Mouse (Mus musculus) MEL (cell line): Measurements from ENCODE around the gene A2ml1. TPM values are rescaled to one million over a fixed set of nuclear protein-coding genes. Genes with fewer than 3 reads are reported as not detected.

Experiments used
- DNase-seq: peaks from one replicate; pipeline ENCODE4 v3.0.0; 2011; ENCODE audit warnings: low read depth, low spot score
- H3K27ac ChIP-seq: 2 replicates; pipeline ENCODE4 v1.5.1; 2012; ENCODE audit warnings: low read depth, mild to moderate bottlenecking, control low read depth, low read length, moderate library complexity; ENCODE audit not compliant: control insufficient read depth
- H3K27me3 ChIP-seq, 2 experiments: fragments of 150-350 bp in 1 of 2; sonication (generic) in 1 of 2; 2 replicates each; pipeline ENCODE4 v1.6.1; 2012; ENCODE audit warnings: low read length in 2 of 2, mild to moderate bottlenecking in 2 of 2, improper control_type of control experiment in 1 of 2, moderate library complexity in 1 of 2; ENCODE audit not compliant: insufficient read depth in 2 of 2, control insufficient read depth in 1 of 2
- H3K36me3 ChIP-seq, 2 experiments: 2 replicates each; pipeline ENCODE4 v1.6.1; 2012 to 2014; ENCODE audit warnings: low read length in 2 of 2, improper control_type of control experiment in 1 of 2, inconsistent platforms in 1 of 2, mild to moderate bottlenecking in 1 of 2; ENCODE audit not compliant: insufficient read depth in 2 of 2, control insufficient read depth in 1 of 2
- H3K4me1 ChIP-seq, 2 experiments: fragments of 150-350 bp in 1 of 2; sonication (generic) in 1 of 2; 2 replicates each; pipeline ENCODE4 v1.6.1; 2012; ENCODE audit warnings: low read length in 2 of 2, improper control_type of control experiment in 1 of 2, mild to moderate bottlenecking in 1 of 2; ENCODE audit not compliant: insufficient read depth in 2 of 2, control insufficient read depth in 1 of 2
- H3K4me3 ChIP-seq, 2 experiments: fragments of 150-350 bp in 1 of 2; sonication (generic) in 1 of 2; 2 replicates each; pipeline ENCODE4 v1.5.1; 2012; ENCODE audit warnings: low read depth in 2 of 2, low read length in 2 of 2, mild to moderate bottlenecking in 2 of 2, moderate library complexity in 2 of 2, control low read depth in 1 of 2, improper control_type of control experiment in 1 of 2; ENCODE audit not compliant: control insufficient read depth in 1 of 2, insufficient read depth in 1 of 2
- H3K79me2 ChIP-seq: 2 replicates; pipeline ENCODE4 v1.6.1; 2012; ENCODE audit warnings: mild to moderate bottlenecking, low read length, moderate library complexity; ENCODE audit not compliant: control insufficient read depth, poor library complexity, insufficient read depth
- H3K9ac ChIP-seq: 2 replicates; pipeline ENCODE4 v1.6.1; 2012; ENCODE audit warnings: low read depth, mild to moderate bottlenecking, control low read depth, low read length, moderate library complexity; ENCODE audit not compliant: control insufficient read depth, poor library complexity, severe bottlenecking
- H3K9me3 ChIP-seq: fragments of 150-350 bp; sonication (generic); replicated peaks from 2 replicates; pipeline ENCODE4 v1.6.1; 2012; ENCODE audit warnings: mild to moderate bottlenecking, low read length, improper control_type of control experiment, moderate library complexity; ENCODE audit not compliant: insufficient read depth
- ELF1 ChIP-seq: IDR thresholded peaks from 2 replicates; pipeline ENCODE4 v1.6.1; 2014; ENCODE audit warnings: low read depth, mild to moderate bottlenecking, inconsistent platforms, low read length, improper control_type of control experiment, moderate library complexity
- EP300 ChIP-seq, 2 experiments: IDR thresholded peaks; 2 replicates each; pipeline ENCODE4 v1.6.1; 2011; ENCODE audit warnings: improper control_type of control experiment in 2 of 2, low read length in 2 of 2, low read depth in 1 of 2, mild to moderate bottlenecking in 1 of 2
- GABPA ChIP-seq: IDR thresholded peaks from 2 replicates; pipeline ENCODE4 v1.6.1; 2012; ENCODE audit warnings: low read depth, mild to moderate bottlenecking, inconsistent platforms, low read length, improper control_type of control experiment, moderate library complexity
- GATA1 ChIP-seq: IDR thresholded peaks from 2 replicates; pipeline ENCODE4 v1.6.1; 2011; ENCODE audit warnings: low read depth, low read length, improper control_type of control experiment
- HCFC1 ChIP-seq: IDR thresholded peaks from 2 replicates; pipeline ENCODE4 v1.6.1; 2012; ENCODE audit warnings: low read depth, mild to moderate bottlenecking, inconsistent platforms, low read length, improper control_type of control experiment, moderate library complexity
- JUND ChIP-seq: IDR thresholded peaks from 2 replicates; pipeline ENCODE4 v1.6.1; 2011; ENCODE audit warnings: low read depth, mild to moderate bottlenecking, improper control_type of control experiment, low read length
- MAX ChIP-seq: IDR thresholded peaks from 2 replicates; pipeline ENCODE4 v1.6.1; 2011; ENCODE audit warnings: low read length, improper control_type of control experiment
- MEF2A ChIP-seq: IDR thresholded peaks from 2 replicates; pipeline ENCODE4 v1.6.1; 2014; ENCODE audit warnings: low read depth, mild to moderate bottlenecking, inconsistent platforms, low read length, improper control_type of control experiment; ENCODE audit not compliant: poor library complexity, insufficient replicate concordance, severe bottlenecking; ENCODE audit errors: extremely low read depth
- NRF1 ChIP-seq: IDR thresholded peaks from 2 replicates; pipeline ENCODE4 v1.6.1; 2014; ENCODE audit warnings: low read depth, mild to moderate bottlenecking, inconsistent platforms, low read length, improper control_type of control experiment, moderate library complexity; ENCODE audit not compliant: poor library complexity, insufficient read depth, severe bottlenecking
- POLR2A ChIP-seq, 2 experiments: IDR thresholded peaks; 2 replicates each; pipeline ENCODE4 v1.6.1; 2011 to 2012; ENCODE audit warnings: low read length in 2 of 2, mild to moderate bottlenecking in 2 of 2, control low read depth in 1 of 2, improper control_type of control experiment in 1 of 2, low read depth in 1 of 2, moderate library complexity in 1 of 2; ENCODE audit not compliant: control insufficient read depth in 1 of 2, insufficient read depth in 1 of 2, poor library complexity in 1 of 2
- POLR2AphosphoS2 ChIP-seq: IDR thresholded peaks from 2 replicates; pipeline ENCODE4 v1.6.1; 2011; ENCODE audit warnings: low read length, improper control_type of control experiment
- RAD21 ChIP-seq: IDR thresholded peaks from 2 replicates; pipeline ENCODE4 v1.6.1; 2011; ENCODE audit warnings: mild to moderate bottlenecking, low read depth, low read length, improper control_type of control experiment
- RCOR1 ChIP-seq: IDR thresholded peaks from 2 replicates; pipeline ENCODE4 v1.6.1; 2012; ENCODE audit warnings: low read depth, mild to moderate bottlenecking, inconsistent platforms, low read length, improper control_type of control experiment
- SIN3A ChIP-seq: IDR thresholded peaks from 2 replicates; pipeline ENCODE4 v1.6.1; 2012; ENCODE audit warnings: low read length, improper control_type of control experiment, inconsistent platforms
- TAL1 ChIP-seq: IDR thresholded peaks from 2 replicates; pipeline ENCODE4 v1.6.1; 2012; ENCODE audit warnings: mild to moderate bottlenecking, inconsistent platforms, low read length, moderate library complexity, mixed read lengths
- TCF12 ChIP-seq: IDR thresholded peaks from 2 replicates; pipeline ENCODE4 v1.6.1; 2014; ENCODE audit warnings: low read depth, mild to moderate bottlenecking, inconsistent platforms, low read length, improper control_type of control experiment, moderate library complexity
- USF1 ChIP-seq: IDR thresholded peaks from 2 replicates; pipeline ENCODE4 v1.6.1; 2014; ENCODE audit warnings: low read depth, mild to moderate bottlenecking, inconsistent platforms, low read length, improper control_type of control experiment, moderate library complexity
- ZC3H11A ChIP-seq: IDR thresholded peaks from 2 replicates; pipeline ENCODE4 v1.6.1; 2012; ENCODE audit warnings: low read depth, mild to moderate bottlenecking, inconsistent platforms, low read length, improper control_type of control experiment
- ZKSCAN1 ChIP-seq: IDR thresholded peaks from 2 replicates; pipeline ENCODE4 v1.6.1; 2012; ENCODE audit warnings: low read depth, mild to moderate bottlenecking, inconsistent platforms, low read length, improper control_type of control experiment, moderate library complexity
- polyA plus RNA-seq, 2 experiments: library from polyadenylated mRNA; stranded (reverse) in 1 of 2; unstranded in 1 of 2; fragments of >175 nt in 1 of 2; fragments of >200 nt in 1 of 2; gene quantifications; 2 replicates each; pipeline versions ENCODE4 v1.2.1 to v1.2.4; 2012; ENCODE audit warnings: low replicate concordance in 2 of 2, low read depth in 1 of 2; ENCODE audit not compliant: insufficient read length in 2 of 2, insufficient read depth in 1 of 2, missing spikeins in 1 of 2
- total RNA-seq: library from RNA; depleted of rRNA; stranded (reverse); fragments of 300-350 nt; gene quantifications from 2 replicates; pipeline ENCODE4 v1.2.3, GENCODE M21; 2012

A2ml1 gene
- total and polyA plus RNA-seq, 3 experiments, result 0.08 to 0.25 TPM; not detected in 1

GRCm38 (mm10) chr6:128519159-128519558, 62.2 kb downstream of the A2ml1 start:
- H3K4me3 ChIP-seq, result no peak overlapping the region
- DNase-seq, result no peak
- H3K27me3 ChIP-seq, result no peaks in the 10 kb centered on the region
- no peaks in the 10 kb centered on the region for H3K36me3 ChIP-seq
- H3K9me3 ChIP-seq, result no peaks in the 10 kb centered on the region
- no peaks in the 10 kb centered on the region for H3K79me2 ChIP-seq
- TF ChIP-seq ELF1 (no peak), ZC3H11A (no peak), ZKSCAN1 (no peak), GABPA (no peak), MAX (no peak), USF1 (no peak), EP300 (IDR thresholded peaks at IDR 0.05; ENCODE audit: low read depth in 1 of 2, low read length in 2 of 2) (no peak), NRF1 (no peak), TCF12 (no peak), RCOR1 (no peak), GATA1 (no peak), POLR2A (IDR thresholded peaks at IDR 0.05; ENCODE audit: control insufficient read depth in 1 of 2, insufficient read depth in 1 of 2, low read depth in 1 of 2, low read length in 2 of 2, poor library complexity in 1 of 2) (no peak)
- H3K9ac ChIP-seq, result no peak overlapping the region
- no peaks in the 10 kb centered on the region for H3K4me1 ChIP-seq
- no peak overlapping the region for H3K27ac ChIP-seq

- H3K4me1 ChIP-seq, result no peaks in the 10 kb centered on the region
- H3K27me3 ChIP-seq, result no peaks in the 10 kb centered on the region
- no peak for DNase-seq
- H3K36me3 ChIP-seq, result no peaks in the 10 kb centered on the region
- no peak overlapping the region for H3K9ac ChIP-seq
- TF ChIP-seq GABPA, result no peak
- no peak for TF ChIP-seq HCFC1
- no peak for TF ChIP-seq EP300 (IDR thresholded peaks at IDR 0.05; ENCODE audit: low read depth in 1 of 2, low read length in 2 of 2)
- no peak for TF ChIP-seq GATA1
- no peak for TF ChIP-seq MEF2A
- no peak for TF ChIP-seq NRF1
- TF ChIP-seq POLR2AphosphoS2, result no peak
- TF ChIP-seq TAL1, result no peak
- no peak for TF ChIP-seq MAX
- TF ChIP-seq SIN3A, result no peak
- TF ChIP-seq JUND, result no peak
- TF ChIP-seq POLR2A (IDR thresholded peaks at IDR 0.05; ENCODE audit: control insufficient read depth in 1 of 2, insufficient read depth in 1 of 2, low read depth in 1 of 2, low read length in 2 of 2, poor library complexity in 1 of 2), result no peak
- no peak for TF ChIP-seq ELF1
- no peak for TF ChIP-seq RAD21
- H3K79me2 ChIP-seq, result no peaks in the 10 kb centered on the region
- H3K9me3 ChIP-seq, result no peaks in the 10 kb centered on the region
- no peak overlapping the region for H3K27ac ChIP-seq
- no peak overlapping the region for H3K4me3 ChIP-seq
Measured at GRCm38 (mm10) chr6:128505676-128506236, 75.7 kb downstream of the A2ml1 start.
